Mouse (Mus musculus) heart, postnatal 10 days (tissue): ENCODE data around the gene Vma21-ps. TPM values are rescaled to one million over a fixed set of nuclear protein-coding genes. Genes with fewer than 3 reads are reported as not detected.
"Not testable (repeated sequence)": the region's sequence is repeated elsewhere in the genome, so short reads cannot be mapped to it uniquely, and the experiment has no call there.

Experiments
- DNase-seq, 2 experiments: peaks; one replicate each; pipeline ENCODE4 v3.0.0; 2021
- intact Hi-C: fragments of 180-260 bp; cut with DNase I; formaldehyde crosslinking; loops from one replicate; pipeline ENCODE4 v1.15.1; 2025
- total RNA-seq, 2 experiments: library from RNA; stranded (reverse); gene quantifications; 2 replicates each; pipeline ENCODE4 v1.2.3; 2021

Gene Vma21-ps
- total RNA-seq: not detected

- not testable (repeated sequence) for DNase-seq
These were observed at the start of gene Vma21-ps for GRCm38 (mm10) chr4:52497144-52497543. Gene Vma21-ps (minus strand): TSS chr4:52497244.

GRCm38 (mm10) chr4:52543001-52543400 lies 46.0 kb upstream of the Vma21-ps start:
- intact Hi-C loops: no loop called here
- no peak for DNase-seq

More at GRCm38 (mm10) chr4:52497144-52497543, at the start of gene Vma21-ps:
- intact Hi-C loops: not testable (repeated sequence)

GRCm38 (mm10) chr4:52530636-52531035 lies 33.6 kb upstream of the Vma21-ps start:
- DNase-seq: no peak
- intact Hi-C loops: no loop called here

- intact Hi-C loops: no loop called here
- DNase-seq: no peak
These were observed 29.4 kb upstream of the Vma21-ps start for GRCm38 (mm10) chr4:52526464-52526863.

- intact Hi-C loops: no loop called here
- no peak for DNase-seq
These were observed 22.3 kb upstream of the Vma21-ps start for GRCm38 (mm10) chr4:52519301-52519700.

- intact Hi-C loops: no loop called here
- DNase-seq: no peak
These were observed 20.5 kb upstream of the Vma21-ps start for GRCm38 (mm10) chr4:52517580-52517979.

- no peak for DNase-seq
- intact Hi-C loops: no loop called here
These were observed 9.6 kb downstream of the Vma21-ps start for GRCm38 (mm10) chr4:52487486-52487885.

GRCm38 (mm10) chr4:52473431-52473830 lies 23.6 kb downstream of the Vma21-ps start:
- intact Hi-C loops: no loop called here
- no peak for DNase-seq

- intact Hi-C loops: no loop called here
- DNase-seq: no peak
These were observed 35.7 kb downstream of the Vma21-ps start for GRCm38 (mm10) chr4:52461321-52461720.

GRCm38 (mm10) chr4:52459726-52460125 lies 37.3 kb downstream of the Vma21-ps start:
- intact Hi-C loops: no loop called here
- no peak for DNase-seq

Other genes starting within 250 kb of the Vma21-ps start
- gene Smc2, start 58.0 kb downstream of the Vma21-ps start, total RNA-seq: 10 to 100 TPM; 15.9 to 20.4 TPM
- gene Toporsl, start 99.0 kb upstream of the Vma21-ps start, total RNA-seq: not detected